Mouse (Mus musculus): ENCODE measurements around the gene Plekhg5.

Plekhg5 gene

DNA sequence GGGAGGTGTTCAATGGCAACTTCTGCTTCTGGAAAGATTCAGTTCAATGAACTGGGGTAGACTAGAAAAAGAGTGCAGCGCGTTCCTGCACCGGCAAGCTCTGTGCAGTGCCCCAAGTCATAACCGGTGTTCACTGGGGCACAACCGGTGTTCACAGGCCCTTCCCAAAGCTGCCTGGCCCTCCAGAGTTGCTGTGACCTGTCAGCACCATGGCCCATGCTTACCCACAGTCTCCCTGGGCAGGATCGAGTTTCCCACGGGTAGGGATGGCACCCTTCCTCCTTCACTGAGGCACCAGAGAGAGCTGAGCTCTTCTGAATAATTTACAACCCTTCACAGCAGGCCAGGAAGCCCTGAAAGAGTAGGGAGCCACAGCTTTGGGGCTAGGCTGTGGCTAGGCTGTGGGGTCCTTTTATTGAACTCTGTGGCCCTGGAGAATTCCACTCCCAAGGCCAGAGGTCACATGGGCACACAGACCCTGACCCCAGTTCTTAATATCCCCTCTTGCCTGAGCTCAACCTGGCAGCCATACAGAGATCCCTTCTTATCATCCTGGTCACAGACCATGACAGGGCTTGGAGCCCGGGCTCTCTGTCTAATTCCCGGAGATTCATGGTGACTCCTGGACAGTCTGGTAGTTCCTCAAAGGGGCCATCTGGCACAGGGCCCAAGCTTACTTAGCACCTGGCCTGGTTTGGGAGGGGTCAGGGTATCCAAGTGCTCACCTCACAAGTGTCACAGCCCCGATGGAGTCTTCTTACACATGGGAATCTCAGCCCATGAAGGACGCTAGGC lies 73.9 kb downstream of the Plekhg5 start:
- no peak for DNase-seq (ENCODE audit: low read depth)

GRCm38 (mm10) chr4:152150546-152150945 lies 78.2 kb downstream of the Plekhg5 start:
- DNase-seq (ENCODE audit: low read depth): no peak

DNA sequence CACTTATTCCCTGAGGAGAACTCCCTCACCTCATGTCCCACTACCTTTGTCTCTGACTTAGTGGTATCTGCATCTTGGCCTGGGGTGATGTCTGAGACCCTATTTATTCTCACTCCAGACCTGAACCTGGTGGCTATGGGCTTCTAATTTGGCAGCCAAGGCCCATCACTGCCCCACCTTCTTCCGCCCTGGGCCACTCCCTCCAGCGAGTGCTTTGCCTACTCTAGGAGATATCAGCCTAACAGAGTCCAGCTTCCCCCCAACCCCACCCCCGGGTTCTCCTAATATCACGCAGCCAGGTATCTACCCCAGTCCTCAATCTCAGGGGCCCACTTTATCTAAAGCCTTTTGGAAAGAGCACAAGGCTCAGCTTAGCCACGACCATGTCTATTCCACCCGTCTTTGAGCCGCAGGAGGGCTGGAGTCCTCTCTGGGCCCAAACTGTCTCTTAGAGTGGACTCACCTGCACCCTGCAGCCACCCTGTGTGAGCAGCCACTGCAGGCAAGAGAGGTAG lies 79.2 kb downstream of the Plekhg5 start:
- DNase-seq (ENCODE audit: low read depth): no peak

DNA sequence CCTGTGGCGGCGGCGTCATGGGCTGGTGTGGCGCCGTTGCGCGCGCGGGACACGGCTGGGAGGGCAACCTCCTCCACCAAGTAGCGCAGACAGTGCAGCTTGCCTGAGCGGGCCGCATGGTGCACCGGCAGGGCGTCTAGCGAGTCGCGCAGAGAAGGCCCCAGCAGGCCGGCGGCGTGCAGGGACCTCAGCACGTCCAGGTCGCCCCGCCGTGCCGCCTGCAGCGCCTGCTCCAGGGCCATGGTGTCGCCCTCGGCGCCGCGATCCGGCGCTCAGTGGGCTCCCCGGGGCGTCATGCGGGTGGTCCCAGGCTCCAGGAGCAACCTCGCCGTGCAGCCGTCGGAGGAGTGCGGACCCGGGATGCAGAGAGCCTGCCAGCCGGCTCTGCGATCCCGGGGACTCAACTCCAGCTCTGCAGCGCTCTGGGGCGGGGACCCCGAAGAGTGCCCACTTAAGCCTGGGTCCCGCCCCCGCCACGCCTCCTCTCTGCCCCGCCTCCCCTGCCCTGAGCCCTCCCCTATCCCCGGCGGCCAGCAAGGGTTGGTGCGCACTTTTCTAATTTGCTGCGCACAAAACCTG lies 79.8 kb downstream of the Plekhg5 start, which contains the start of gene Espn:
Gene Espn, minus strand, starts transcription at position 406 of the 579 bp plus-strand sequence.
- no peak for DNase-seq (ENCODE audit: low read depth)

DNA sequence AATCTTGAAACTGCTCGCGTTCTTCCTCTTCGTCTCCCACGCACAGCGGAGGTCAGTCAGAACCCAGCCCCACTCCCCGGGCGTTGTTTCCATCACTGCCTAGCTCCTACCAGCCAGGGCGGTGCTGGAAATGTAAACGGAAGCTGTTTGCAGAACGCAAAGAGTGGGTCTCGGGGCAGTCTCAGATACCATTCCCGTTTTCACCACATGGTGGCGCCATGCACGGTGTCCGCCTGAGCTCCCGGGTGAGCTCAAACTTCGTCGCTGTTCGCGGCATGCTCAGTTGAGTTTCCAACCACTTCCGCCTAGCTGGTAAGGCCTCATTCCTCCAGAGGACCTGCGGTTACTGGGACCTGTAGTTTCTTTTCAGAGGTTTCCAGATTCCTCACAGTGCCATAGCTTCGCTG lies 81.5 kb downstream of the Plekhg5 start:
- DNase-seq (ENCODE audit: low read depth): peak; percentile 94

- no peak for DNase-seq (ENCODE audit: low read depth)
These were observed 82.7 kb downstream of the Plekhg5 start for GRCm38 (mm10) chr4:152155019-152155418.

- no peak for DNase-seq (ENCODE audit: low read depth)
These were observed 85.7 kb downstream of the Plekhg5 start for GRCm38 (mm10) chr4:152157779-152158584.

- no peak for DNase-seq (ENCODE audit: low read depth)
These were observed 86.4 kb downstream of the Plekhg5 start, which contains the start of gene Hes2 for GRCm38 (mm10) chr4:152158585-152159284. Gene Hes2 (plus strand): TSS chr4:152158867.

- DNase-seq (ENCODE audit: low read depth): no peak
These were observed 87.0 kb downstream of the Plekhg5 start for GRCm38 (mm10) chr4:152159285-152159678.

DNA sequence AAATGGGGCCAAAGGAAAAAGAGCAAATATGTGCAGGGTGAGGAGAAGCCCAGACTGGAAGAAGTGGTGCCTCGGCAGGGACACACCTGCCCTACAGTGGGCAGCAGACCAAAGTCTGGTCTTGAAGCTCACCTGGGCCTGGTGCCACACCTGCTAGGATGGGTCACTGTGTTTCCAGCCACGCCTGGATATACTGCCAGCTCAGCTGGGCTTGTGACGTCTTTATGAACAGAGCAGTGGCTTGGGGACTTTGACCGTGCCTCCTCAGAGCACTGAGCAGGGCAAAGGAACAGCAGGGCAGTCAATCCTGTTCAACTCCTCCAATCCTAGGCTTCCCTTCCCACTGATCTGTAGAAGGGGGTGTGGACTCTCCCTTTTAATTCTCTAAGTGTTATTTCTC lies 88.5 kb downstream of the Plekhg5 start:
- DNase-seq (ENCODE audit: low read depth): no peak

GRCm38 (mm10) chr4:152161601-152162000 lies 89.3 kb downstream of the Plekhg5 start:
- no peak for DNase-seq (ENCODE audit: low read depth)

- DNase-seq (ENCODE audit: low read depth): no peak
These were observed 90.5 kb downstream of the Plekhg5 start for GRCm38 (mm10) chr4:152162748-152163147.
